Mouse (Mus musculus): ENCODE measurements at regions not wholly inside any gene's neighbourhood (a gene's known extent, or its start where the extent isn't known, plus 50 kb on each side); places are given as distances from the start of the nearest gene placed in this dataset.
A peak's percentile ranks its signal among the peaks of the same experiment; 100 is the strongest.

- peak; percentile 40 for DNase-seq (ENCODE audit: extremely low spot score, low spot score)
These were observed 147.2 kb upstream of the Plscr5 start for GRCm38 (mm10) chr9:92045472-92045905.

GRCm38 (mm10) chr9:92044161-92044560 is 148.6 kb upstream of the Plscr5 start:
- no peak for DNase-seq (ENCODE audit: extremely low spot score, low spot score)

GRCm38 (mm10) chr9:92016521-92016920 is 176.2 kb upstream of the Plscr5 start:
- no peak for DNase-seq (ENCODE audit: extremely low spot score, low spot score)

GRCm38 (mm10) chr9:92015923-92016322 is 176.8 kb upstream of the Plscr5 start:
- no peak for DNase-seq (ENCODE audit: extremely low spot score, low spot score)

- no peak for DNase-seq (ENCODE audit: extremely low spot score, low spot score)
These were observed 204.5 kb upstream of the Plscr5 start for GRCm38 (mm10) chr9:91988240-91988639.

GRCm38 (mm10) chr9:91981955-91982621 is 210.6 kb upstream of the Plscr5 start:
- DNase-seq (ENCODE audit: extremely low spot score, low spot score), result no peak

- DNase-seq (ENCODE audit: extremely low spot score, low spot score), result no peak
These were observed 211.2 kb upstream of the Plscr5 start for GRCm38 (mm10) chr9:91981499-91981898.

GRCm38 (mm10) chr9:91964051-91964450 is 228.7 kb upstream of the Plscr5 start:
- no peak for DNase-seq (ENCODE audit: extremely low spot score, low spot score)

GRCm38 (mm10) chr9:91962726-91963125 is 230.0 kb upstream of the Plscr5 start:
- no peak for DNase-seq (ENCODE audit: extremely low spot score, low spot score)

GRCm38 (mm10) chr9:91961666-91962065 is 231.1 kb upstream of the Plscr5 start:
- DNase-seq (ENCODE audit: extremely low spot score, low spot score), result no peak

- no peak for DNase-seq (ENCODE audit: extremely low spot score, low spot score)
These were observed 232.0 kb upstream of the Plscr5 start for GRCm38 (mm10) chr9:91960556-91961325.

- no peak for DNase-seq (ENCODE audit: extremely low spot score, low spot score)
These were observed 233.1 kb upstream of the Plscr5 start for GRCm38 (mm10) chr9:91959592-91959991.

- DNase-seq (ENCODE audit: extremely low spot score, low spot score), result no peak
These were observed 233.7 kb upstream of the Plscr5 start for GRCm38 (mm10) chr9:91959076-91959475.

- DNase-seq (ENCODE audit: extremely low spot score, low spot score), result no peak
These were observed 234.3 kb upstream of the Plscr5 start for GRCm38 (mm10) chr9:91958421-91958820.

- DNase-seq (ENCODE audit: extremely low spot score, low spot score), result no peak
These were observed 235.7 kb upstream of the Plscr5 start for GRCm38 (mm10) chr9:91957061-91957460.

GRCm38 (mm10) chr9:91948746-91949145 is 244.0 kb upstream of the Plscr5 start:
- no peak for DNase-seq (ENCODE audit: extremely low spot score, low spot score)

- DNase-seq (ENCODE audit: extremely low spot score, low spot score), result no peak
These were observed 250.7 kb upstream of the Plscr5 start for GRCm38 (mm10) chr9:91942001-91942400.

GRCm38 (mm10) chr9:91938729-91939128 is 254.0 kb upstream of the Plscr5 start:
- no peak for DNase-seq (ENCODE audit: extremely low spot score, low spot score)

- no peak for DNase-seq (ENCODE audit: extremely low spot score, low spot score)
These were observed 288.7 kb upstream of the Plscr5 start for GRCm38 (mm10) chr9:91904066-91904465.

- DNase-seq (ENCODE audit: extremely low spot score, low spot score), result no peak
These were observed 291.8 kb upstream of the Plscr5 start for GRCm38 (mm10) chr9:91900956-91901355.

- DNase-seq (ENCODE audit: extremely low spot score, low spot score), result no peak
These were observed 315.9 kb upstream of the Plscr5 start for GRCm38 (mm10) chr9:91876823-91877222.

- DNase-seq (ENCODE audit: extremely low spot score, low spot score), result no peak
These were observed 361.2 kb upstream of the Plscr5 start for GRCm38 (mm10) chr9:91831556-91831955.

Data from neural tube, embryonic 10.5 days (tissue).